Mouse (Mus musculus) CD4-positive, CD25-positive, alpha-beta regulatory T cell, adult 2 months (primary cell): ENCODE results near the gene Fyn.

Source experiments
- DNase-seq: peaks from one replicate; pipeline ENCODE4 v3.0.0-alpha.2; 2012; ENCODE audit warnings: low read depth, low spot score

Fyn gene

GRCm38 (mm10) chr10:39378025-39378603, 9.5 kb downstream of the Fyn start:
- no peak for DNase-seq

- DNase-seq, result no peak
Observed at GRCm38 (mm10) chr10:39379287-39379686, 10.6 kb downstream of the Fyn start.

GRCm38 (mm10) chr10:39379721-39380370, 11.2 kb downstream of the Fyn start:
- no peak for DNase-seq

- no peak for DNase-seq
Observed at GRCm38 (mm10) chr10:39385259-39385658, 16.6 kb downstream of the Fyn start.

GRCm38 (mm10) chr10:39386203-39386602, 17.5 kb downstream of the Fyn start:
- peak; percentile 52 for DNase-seq

GRCm38 (mm10) chr10:39387024-39387423, 18.4 kb downstream of the Fyn start:
- DNase-seq, result no peak

- DNase-seq, result no peak
Observed at GRCm38 (mm10) chr10:39387556-39387955, 18.9 kb downstream of the Fyn start.

GRCm38 (mm10) chr10:39388144-39388543, 19.5 kb downstream of the Fyn start:
- DNase-seq, result no peak

- DNase-seq, result no peak
Observed at GRCm38 (mm10) chr10:39389451-39389891, 20.8 kb downstream of the Fyn start.

- no peak for DNase-seq
Observed at GRCm38 (mm10) chr10:39390541-39390940, 21.9 kb downstream of the Fyn start.

- no peak for DNase-seq
Observed at GRCm38 (mm10) chr10:39392900-39393483, 24.3 kb downstream of the Fyn start.

GRCm38 (mm10) chr10:39395544-39395943, 26.9 kb downstream of the Fyn start:
- DNase-seq, result no peak

GRCm38 (mm10) chr10:39398924-39399323, 30.3 kb downstream of the Fyn start:
- no peak for DNase-seq

GRCm38 (mm10) chr10:39400155-39400554, 31.5 kb downstream of the Fyn start:
- DNase-seq, result no peak

- DNase-seq, result peak; percentile 75
Observed at GRCm38 (mm10) chr10:39402487-39402886, 33.8 kb downstream of the Fyn start.

GRCm38 (mm10) chr10:39403706-39404105, 35.1 kb downstream of the Fyn start:
- DNase-seq, result no peak

GRCm38 (mm10) chr10:39404175-39404574, 35.5 kb downstream of the Fyn start:
- DNase-seq, result no peak

- no peak for DNase-seq
Observed at GRCm38 (mm10) chr10:39405982-39406797, 37.5 kb downstream of the Fyn start.

- no peak for DNase-seq
Observed at GRCm38 (mm10) chr10:39406798-39407189, 38.1 kb downstream of the Fyn start.

GRCm38 (mm10) chr10:39407553-39407952, 38.9 kb downstream of the Fyn start:
- DNase-seq, result no peak

- DNase-seq, result no peak
Observed at GRCm38 (mm10) chr10:39409602-39410001, 40.9 kb downstream of the Fyn start.

GRCm38 (mm10) chr10:39410151-39410649, 41.5 kb downstream of the Fyn start:
- no peak for DNase-seq
